Mouse (Mus musculus) heart, adult 2 months (tissue): ENCODE data around the gene Slc2a13.

Source experiments
- CTCF ChIP-seq: fragments of 200-600 bp; IDR thresholded peaks from 2 replicates; pipeline ENCODE4 v1.8.1; 2022; ENCODE audit warnings: antibody characterized with exemption, mild to moderate bottlenecking, moderate library complexity
- POLR2A ChIP-seq: fragments of 200-500 bp; IDR thresholded peaks from 2 replicates; pipeline ENCODE4 v1.6.1; 2011; ENCODE audit warnings: mild to moderate bottlenecking, low read depth, low read length, control low read depth; ENCODE audit not compliant: insufficient read depth

DNA sequence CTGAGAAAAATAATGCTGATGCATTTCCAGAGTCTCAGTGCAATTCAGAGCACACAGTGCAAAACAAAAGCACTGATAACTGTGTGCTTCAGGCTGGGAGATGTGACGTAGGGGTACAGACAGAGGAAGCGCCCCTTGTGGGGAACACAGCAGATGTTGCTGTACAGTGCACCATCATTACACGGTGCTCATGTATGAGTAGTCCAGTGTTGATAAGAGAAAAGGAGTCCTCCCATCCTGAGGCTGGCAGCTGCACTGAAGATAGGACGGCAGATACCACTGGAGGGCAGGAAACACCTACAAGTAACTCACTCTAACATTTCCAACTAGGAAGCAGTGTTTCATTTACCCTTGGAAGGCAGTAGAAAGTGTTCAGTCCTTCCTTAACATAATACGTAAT, 312.5 kb downstream of the Slc2a13 start:
- TF ChIP-seq POLR2A (no peak), CTCF (no peak)
